Mouse (Mus musculus): ENCODE data around the gene Zc3h15. TPM values are rescaled to one million over a fixed set of nuclear protein-coding genes. Genes with fewer than 3 reads are reported as not detected.
"Not testable (repeated sequence)": the region's sequence is repeated elsewhere in the genome, so short reads cannot be mapped to it uniquely, and the experiment has no call there.

Zc3h15 gene
- total RNA-seq, 1 experiment from 2014 or later = 184 TPM

DNA sequence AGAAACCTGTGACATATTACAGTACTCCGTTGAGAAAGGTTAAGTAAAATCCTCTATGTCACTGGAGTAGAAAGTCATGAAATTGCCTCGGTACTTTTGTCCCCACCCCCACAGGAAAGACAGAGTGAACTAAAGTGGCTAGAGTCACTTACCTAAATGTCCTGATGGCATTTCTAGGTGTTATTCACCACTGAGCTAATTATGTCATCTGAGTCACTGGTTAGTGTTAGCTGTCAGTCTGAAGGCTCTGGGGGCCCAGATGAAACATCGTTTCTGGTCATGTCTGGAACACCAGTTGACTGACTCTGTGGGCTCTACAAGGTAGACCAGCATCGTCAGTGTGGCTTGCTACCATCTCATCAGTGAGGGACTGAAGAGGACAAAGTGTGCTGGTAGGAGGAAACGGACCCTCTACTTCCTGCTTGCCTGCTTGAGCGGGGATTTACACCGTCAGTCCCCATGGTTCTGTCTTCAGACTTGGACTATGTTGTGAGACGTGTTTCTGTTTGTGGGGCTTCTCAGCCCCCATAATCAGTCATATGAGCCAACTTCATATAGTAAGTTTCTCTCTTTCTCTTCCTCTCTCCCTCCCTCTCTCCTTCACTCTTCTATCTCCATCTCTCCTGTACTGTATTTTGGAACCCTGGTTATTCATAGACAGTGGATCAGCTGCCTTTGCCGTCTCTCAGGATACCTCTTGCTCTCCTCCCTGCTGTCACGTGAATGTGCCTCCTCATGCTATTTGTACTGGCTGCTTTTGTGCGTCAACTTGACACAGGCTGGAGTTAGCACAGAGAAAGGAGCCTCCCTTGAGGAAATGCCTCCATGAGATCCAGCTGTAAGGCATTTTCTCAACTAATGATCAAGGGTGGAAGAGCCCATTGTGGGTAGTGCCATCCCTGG lies 51.4 kb downstream of the Zc3h15 start:
- no peak for ATAC-seq (replicated peaks in 1 of 2; ENCODE audit: insufficient read depth in 1 of 2, low FRiP score in 2 of 2, low TSS enrichment in 1 of 2, low read depth in 1 of 2, poor library complexity in 2 of 2, severe bottlenecking in 2 of 2)

DNA sequence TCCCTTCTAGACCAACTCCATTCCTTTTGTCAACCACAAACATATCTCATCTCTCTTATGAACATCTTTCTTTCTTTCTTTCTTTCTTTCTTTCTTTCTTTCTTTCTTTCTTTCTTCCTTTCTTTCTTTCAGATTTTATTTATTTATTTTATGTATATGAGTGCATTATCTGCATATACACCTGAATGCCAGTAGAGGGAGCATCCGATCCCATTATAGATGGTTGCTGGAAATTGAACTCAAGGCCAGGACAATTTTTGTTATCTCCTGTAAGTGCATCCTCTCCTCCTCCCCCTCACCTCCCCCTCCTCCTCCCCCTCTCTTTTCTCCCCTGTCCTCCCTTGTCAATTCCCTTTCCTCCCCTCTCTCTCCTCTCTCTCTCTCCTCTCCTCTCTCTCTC lies 54.2 kb downstream of the Zc3h15 start:
- no peak for ATAC-seq (replicated peaks in 1 of 2; ENCODE audit: insufficient read depth in 1 of 2, low FRiP score in 2 of 2, low TSS enrichment in 1 of 2, low read depth in 1 of 2, poor library complexity in 2 of 2, severe bottlenecking in 2 of 2)

DNA sequence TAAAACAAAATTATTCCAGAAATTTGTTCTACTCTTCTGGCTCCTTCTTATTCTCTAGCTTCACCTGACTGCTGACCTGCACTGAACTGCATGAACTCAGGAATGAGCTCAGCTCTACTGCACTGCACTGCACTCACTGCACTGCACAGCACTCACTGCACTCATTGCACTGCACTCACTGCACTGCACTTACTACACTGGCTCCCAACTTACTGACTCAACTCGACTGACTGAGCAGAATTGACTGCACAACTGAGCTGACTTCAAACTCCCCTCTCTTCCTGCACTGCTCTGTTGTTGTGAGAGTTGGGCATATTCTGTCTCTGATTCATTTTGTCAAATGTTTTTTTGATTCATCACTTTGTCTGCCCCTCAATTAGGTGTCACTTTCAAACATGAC lies 55.1 kb downstream of the Zc3h15 start:
- ATAC-seq (replicated peaks in 1 of 2; ENCODE audit: insufficient read depth in 1 of 2, low FRiP score in 2 of 2, low TSS enrichment in 1 of 2, low read depth in 1 of 2, poor library complexity in 2 of 2, severe bottlenecking in 2 of 2) = no peak

DNA sequence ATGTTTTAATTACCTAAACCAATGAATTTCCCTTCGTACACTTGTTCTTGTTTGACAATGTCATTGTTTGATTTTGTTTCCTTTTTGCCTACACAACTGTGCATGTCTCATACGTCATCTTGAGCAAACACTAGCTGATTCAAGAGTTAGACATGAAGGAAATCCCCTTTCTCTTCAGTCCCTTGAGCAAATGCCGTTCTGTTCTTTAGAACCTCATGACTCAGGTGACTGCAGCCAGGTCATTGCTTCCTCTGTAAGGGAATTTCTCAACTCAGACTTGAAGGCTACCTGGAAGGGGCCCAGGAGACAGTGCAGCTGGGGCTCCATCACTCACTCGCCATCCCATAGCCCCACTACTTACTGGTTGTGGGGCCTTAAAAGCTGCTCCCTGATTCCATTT lies 56.4 kb downstream of the Zc3h15 start:
- peak in 1 of 2 experiments; percentile 30; a peak in 1 of 4 replicates for ATAC-seq (replicated peaks in 1 of 2; ENCODE audit: insufficient read depth in 1 of 2, low FRiP score in 2 of 2, low TSS enrichment in 1 of 2, low read depth in 1 of 2, poor library complexity in 2 of 2, severe bottlenecking in 2 of 2)

DNA sequence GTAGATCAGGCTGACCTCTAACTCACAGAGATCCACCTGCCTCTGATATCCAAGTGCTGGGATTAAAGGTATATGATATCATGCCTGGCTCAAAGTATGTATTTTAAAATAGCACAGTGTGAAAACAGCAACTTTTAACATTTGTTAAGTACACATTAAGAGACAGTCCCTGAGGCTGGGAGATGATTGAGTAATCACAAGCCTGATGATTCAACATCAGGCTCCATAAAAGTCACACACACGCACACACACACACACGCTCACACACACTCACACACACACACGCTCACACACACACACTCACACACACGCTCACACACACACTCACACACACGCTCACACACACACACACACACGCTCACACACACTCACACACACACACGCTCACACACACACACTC lies 58.2 kb downstream of the Zc3h15 start:
- ATAC-seq (replicated peaks in 1 of 2; ENCODE audit: insufficient read depth in 1 of 2, low FRiP score in 2 of 2, low TSS enrichment in 1 of 2, low read depth in 1 of 2, poor library complexity in 2 of 2, severe bottlenecking in 2 of 2) = no peak

DNA sequence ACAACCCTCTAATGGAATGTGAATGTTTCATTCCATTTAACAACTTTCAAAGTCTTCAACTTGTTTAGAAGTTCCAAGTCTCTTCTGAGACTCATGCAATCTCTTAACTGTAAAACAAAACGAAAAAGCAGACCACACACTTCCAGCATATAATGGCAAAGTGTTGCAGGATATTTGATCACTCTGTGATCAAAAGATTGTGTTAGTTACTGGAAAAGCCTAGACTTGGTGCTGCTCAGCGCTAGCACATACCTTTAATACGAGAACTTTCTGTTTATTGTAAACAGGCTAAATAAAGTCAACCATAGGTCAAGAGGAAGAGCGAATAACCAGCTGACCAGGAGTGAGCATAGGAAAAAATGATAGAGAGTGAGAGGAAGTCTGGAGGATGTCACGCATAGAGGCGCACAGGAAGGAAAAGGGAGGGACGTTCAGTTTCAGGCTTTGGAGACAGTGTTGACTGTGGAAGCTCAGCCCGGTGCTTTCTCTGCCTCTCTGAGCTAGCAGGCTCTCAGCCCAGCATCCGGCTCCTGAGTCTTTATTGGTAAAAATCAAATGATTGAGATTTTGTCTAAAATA lies 61.4 kb downstream of the Zc3h15 start:
- ATAC-seq (replicated peaks in 1 of 2; ENCODE audit: insufficient read depth in 1 of 2, low FRiP score in 2 of 2, low TSS enrichment in 1 of 2, low read depth in 1 of 2, poor library complexity in 2 of 2, severe bottlenecking in 2 of 2) = peak; percentile 62 to 63; a peak in 2 of 4 replicates

DNA sequence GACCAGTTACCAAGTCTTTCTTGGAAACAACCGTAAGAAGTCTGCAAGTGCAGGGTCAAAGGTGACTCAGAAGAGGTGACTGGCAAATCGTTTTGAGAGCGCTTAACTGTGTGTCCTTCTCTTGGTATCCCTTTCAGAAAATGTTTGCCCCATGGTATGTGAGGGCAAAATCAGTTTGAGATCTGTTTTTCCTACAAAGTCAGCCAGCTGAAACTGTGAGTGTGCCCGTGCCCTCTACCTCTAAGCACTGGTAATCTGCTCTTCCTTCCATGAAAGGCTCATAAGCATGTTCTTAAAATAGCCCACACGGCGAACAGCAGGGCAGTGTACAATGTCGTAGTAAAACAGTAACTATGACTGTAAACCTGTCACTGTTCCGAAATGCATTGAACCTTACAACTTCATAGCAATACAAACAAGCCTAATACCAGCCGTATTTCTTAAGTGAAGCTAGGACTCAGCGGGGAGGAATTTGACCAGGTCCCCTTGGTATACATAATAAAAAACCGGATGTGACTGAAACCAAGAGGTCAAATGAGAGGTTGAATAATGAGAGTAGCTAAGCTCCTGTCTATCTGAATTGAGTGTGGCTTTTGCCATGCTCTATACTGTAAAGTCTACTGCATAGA lies 65.8 kb downstream of the Zc3h15 start:
- ATAC-seq (replicated peaks in 1 of 2; ENCODE audit: insufficient read depth in 1 of 2, low FRiP score in 2 of 2, low TSS enrichment in 1 of 2, low read depth in 1 of 2, poor library complexity in 2 of 2, severe bottlenecking in 2 of 2) = no peak

DNA sequence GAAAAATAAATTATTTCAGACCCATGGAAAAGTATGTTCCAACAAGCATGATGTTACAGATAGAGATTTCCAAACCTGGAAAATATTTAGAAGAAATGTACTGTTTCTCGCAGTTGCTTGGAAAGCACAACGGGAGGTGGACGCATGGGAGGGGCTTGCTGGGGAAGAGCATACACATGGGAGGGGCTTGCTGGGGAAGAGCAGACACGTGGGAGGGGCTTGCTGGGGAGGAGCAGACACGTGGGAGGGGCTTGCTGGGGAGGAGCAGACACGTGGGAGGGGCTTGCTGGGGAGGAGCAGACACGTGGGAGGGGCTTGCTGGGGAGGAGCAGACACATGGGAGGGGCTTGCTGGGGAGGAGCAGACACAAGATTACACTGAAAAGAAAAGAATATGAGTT lies 69.0 kb downstream of the Zc3h15 start:
- ATAC-seq (replicated peaks in 1 of 2; ENCODE audit: insufficient read depth in 1 of 2, low FRiP score in 2 of 2, low TSS enrichment in 1 of 2, low read depth in 1 of 2, poor library complexity in 2 of 2, severe bottlenecking in 2 of 2) = not testable (repeated sequence)

DNA sequence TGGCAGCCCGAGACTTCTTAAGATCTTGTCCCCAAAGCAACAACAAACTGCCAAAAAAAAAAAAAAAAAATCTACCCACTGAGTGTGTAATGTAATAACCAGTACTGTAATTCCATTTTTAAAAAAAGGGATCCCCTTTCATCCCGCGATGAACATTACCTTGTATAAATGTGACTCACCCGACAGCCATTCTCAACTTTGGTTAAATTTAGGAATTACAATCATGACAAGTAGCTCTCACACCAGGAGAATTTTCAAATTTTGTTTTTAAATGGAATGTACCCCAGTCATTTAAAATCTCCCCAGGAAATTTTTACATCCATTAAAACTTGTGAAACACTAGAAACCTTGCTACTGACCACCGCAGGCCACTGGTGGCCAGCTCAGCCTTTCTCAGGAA lies 69.7 kb downstream of the Zc3h15 start:
- no peak for ATAC-seq (replicated peaks in 1 of 2; ENCODE audit: insufficient read depth in 1 of 2, low FRiP score in 2 of 2, low TSS enrichment in 1 of 2, low read depth in 1 of 2, poor library complexity in 2 of 2, severe bottlenecking in 2 of 2)

Other genes starting within 250 kb of the Zc3h15 start
- gene Itgav, start 80.0 kb downstream of the Zc3h15 start, total RNA-seq (2017) = 20.8 and 28.8 TPM in 2 replicates
- 0.63 and 0.79 TPM in 2 replicates for gene Fam171b, start 168.2 kb downstream of the Zc3h15 start, total RNA-seq (2017)

Data from hematopoietic stem cell, adult 5-6 weeks (primary cell).